Mouse (Mus musculus): Measurements from ENCODE around the gene Tubb1. TPM values are rescaled to one million over a fixed set of nuclear protein-coding genes. Genes with fewer than 3 reads are reported as not detected.

Gene Tubb1
- total RNA-seq, 2 experiments from 2014 or later: 0.26 TPM; not detected in 1

GRCm38 (mm10) chr2:174501517-174501916 lies 51.0 kb downstream of the Tubb1 start:
- no peak for ATAC-seq (ENCODE audit: poor library complexity, severe bottlenecking)

GRCm38 (mm10) chr2:174502321-174502720 lies 51.8 kb downstream of the Tubb1 start:
- no peak for ATAC-seq (ENCODE audit: poor library complexity, severe bottlenecking)

GRCm38 (mm10) chr2:174502831-174503460 lies 52.5 kb downstream of the Tubb1 start:
- ATAC-seq (ENCODE audit: poor library complexity, severe bottlenecking): no peak

Other genes starting within 250 kb of the Tubb1 start
- 518 and 554 TPM in 2 replicates for gene Gnas, start 166.4 kb upstream of the Tubb1 start, total RNA-seq (2015)
- 238 and 262 TPM in 2 replicates for gene Gnas, start 166.4 kb upstream of the Tubb1 start, total RNA-seq (2017)
- 0.21 TPM in 1 of 2 replicates, not detected in the other for gene Gm20721, start 104.0 kb upstream of the Tubb1 start, total RNA-seq (2015)
- gene Gm20721, start 104.0 kb upstream of the Tubb1 start, total RNA-seq (2017): 1.5 and 3.4 TPM in 2 replicates
- gene Nelfcd, start 34.9 kb upstream of the Tubb1 start, total RNA-seq (2015): 24.5 and 25.5 TPM in 2 replicates
- 26.3 and 39.0 TPM in 2 replicates for gene Nelfcd, start 34.9 kb upstream of the Tubb1 start, total RNA-seq (2017)
- gene Ctsz, start 11.7 kb upstream of the Tubb1 start, total RNA-seq (2015): 265 and 282 TPM in 2 replicates
- gene Ctsz, start 11.7 kb upstream of the Tubb1 start, total RNA-seq (2017): 388 and 414 TPM in 2 replicates
- gene Atp5e, start 13.4 kb downstream of the Tubb1 start, total RNA-seq (2015): 421 and 466 TPM in 2 replicates
- 212 and 256 TPM in 2 replicates for gene Atp5e, start 13.4 kb downstream of the Tubb1 start, total RNA-seq (2017)
- 62.1 and 66.9 TPM in 2 replicates for gene Prelid3b, start 22.4 kb downstream of the Tubb1 start, total RNA-seq (2015)
- gene Prelid3b, start 22.4 kb downstream of the Tubb1 start, total RNA-seq (2017): 141 and 145 TPM in 2 replicates
- gene Zfp831, start 192.8 kb downstream of the Tubb1 start, total RNA-seq (2015): 2.5 and 3.1 TPM in 2 replicates
- 1.6 and 2.8 TPM in 2 replicates for gene Zfp831, start 192.8 kb downstream of the Tubb1 start, total RNA-seq (2017)